Mouse (Mus musculus) left cerebral cortex, adult 18-20 months (tissue): Measurements from ENCODE around the gene Gm17657. TPM values are rescaled to one million over a fixed set of nuclear protein-coding genes. Genes with fewer than 3 reads are reported as not detected.

Source experiments
- DNase-seq, 2 experiments: peaks; one replicate each; pipeline ENCODE4 v3.0.0; 2021 to 2022; ENCODE audit warnings: low spot score in 2 of 2, mixed read lengths in 1 of 2
- long read RNA-seq, 2 experiments: library from polyadenylated mRNA; stranded (forward); transcript quantifications; one replicate each; pipeline ENCODE4 v2.0.0; 2021
- total RNA-seq, 2 experiments: library from RNA; stranded (reverse); gene quantifications; 2 replicates each; pipeline ENCODE4 v1.2.3; 2021

Gene Gm17657
- total RNA-seq, result not detected
- long read RNA-seq, experiment 1, partial matches to known transcripts, result 0 of 1 reads
- long read RNA-seq, experiment 1, other reads (novel, unspliced or antisense), result 1 of 1 reads
- long read RNA-seq, experiment 2, result 0 reads

- peak; percentile 95 to 96 for DNase-seq
These were observed at the start of gene Gm17657, which contains the start of gene Tbc1d22b for GRCm38 (mm10) chr17:29549543-29550428. Gm17657 (minus strand) TSS chr17:29549638. Tbc1d22b (plus strand) TSS chr17:29549785.

- DNase-seq, result no peak
These were observed 49.6 kb upstream of the Gm17657 start for GRCm38 (mm10) chr17:29599051-29599450.

- DNase-seq, result no peak
These were observed 47.3 kb upstream of the Gm17657 start for GRCm38 (mm10) chr17:29596771-29597132.

- no peak for DNase-seq
These were observed 46.7 kb upstream of the Gm17657 start for GRCm38 (mm10) chr17:29595891-29596770.

GRCm38 (mm10) chr17:29589221-29589898 lies 39.9 kb upstream of the Gm17657 start:
- peak in 1 of 2 experiments; percentile 22 for DNase-seq

GRCm38 (mm10) chr17:29586921-29587320 lies 37.5 kb upstream of the Gm17657 start:
- no peak for DNase-seq

- no peak for DNase-seq
These were observed 36.0 kb upstream of the Gm17657 start for GRCm38 (mm10) chr17:29585446-29585845.

GRCm38 (mm10) chr17:29584737-29585136 lies 35.3 kb upstream of the Gm17657 start:
- no peak for DNase-seq

GRCm38 (mm10) chr17:29584306-29584705 lies 34.9 kb upstream of the Gm17657 start:
- no peak for DNase-seq

- DNase-seq, result no peak
These were observed 34.1 kb upstream of the Gm17657 start for GRCm38 (mm10) chr17:29583569-29583968.

- DNase-seq, result no peak
These were observed 30.2 kb upstream of the Gm17657 start for GRCm38 (mm10) chr17:29579579-29580126.

GRCm38 (mm10) chr17:29569831-29570230 lies 20.4 kb upstream of the Gm17657 start:
- no peak for DNase-seq

- no peak for DNase-seq
These were observed 19.0 kb upstream of the Gm17657 start for GRCm38 (mm10) chr17:29568435-29568834.

- DNase-seq, result no peak
These were observed 16.1 kb upstream of the Gm17657 start for GRCm38 (mm10) chr17:29565521-29565920.

GRCm38 (mm10) chr17:29558476-29558875 lies 9.0 kb upstream of the Gm17657 start:
- no peak for DNase-seq

GRCm38 (mm10) chr17:29556893-29557292 lies 7.5 kb upstream of the Gm17657 start:
- no peak for DNase-seq

GRCm38 (mm10) chr17:29556456-29556855 lies 7.0 kb upstream of the Gm17657 start:
- DNase-seq, result no peak

- DNase-seq, result no peak
These were observed 4.7 kb upstream of the Gm17657 start for GRCm38 (mm10) chr17:29554176-29554575.

- DNase-seq, result no peak
These were observed 2.8 kb upstream of the Gm17657 start, which contains the start of gene Tmem217 for GRCm38 (mm10) chr17:29552162-29552732. Tmem217 (minus strand) TSS chr17:29552385.

- no peak for DNase-seq
These were observed 1.6 kb upstream of the Gm17657 start for GRCm38 (mm10) chr17:29551019-29551418.
